Mouse (Mus musculus) liver, postnatal 0 days (tissue): Measurements from ENCODE around the gene Add3.

Experiments used
- CTCF ChIP-seq: sonication (generic); IDR thresholded peaks from 2 replicates; pipeline ENCODE4 v1.5.1; 2016; ENCODE audit warnings: antibody characterized with exemption, low read depth
- EP300 ChIP-seq: IDR thresholded peaks from 2 replicates; pipeline ENCODE4 v1.6.1; 2016; ENCODE audit warnings: antibody characterized with exemption, low read depth, mild to moderate bottlenecking

DNA sequence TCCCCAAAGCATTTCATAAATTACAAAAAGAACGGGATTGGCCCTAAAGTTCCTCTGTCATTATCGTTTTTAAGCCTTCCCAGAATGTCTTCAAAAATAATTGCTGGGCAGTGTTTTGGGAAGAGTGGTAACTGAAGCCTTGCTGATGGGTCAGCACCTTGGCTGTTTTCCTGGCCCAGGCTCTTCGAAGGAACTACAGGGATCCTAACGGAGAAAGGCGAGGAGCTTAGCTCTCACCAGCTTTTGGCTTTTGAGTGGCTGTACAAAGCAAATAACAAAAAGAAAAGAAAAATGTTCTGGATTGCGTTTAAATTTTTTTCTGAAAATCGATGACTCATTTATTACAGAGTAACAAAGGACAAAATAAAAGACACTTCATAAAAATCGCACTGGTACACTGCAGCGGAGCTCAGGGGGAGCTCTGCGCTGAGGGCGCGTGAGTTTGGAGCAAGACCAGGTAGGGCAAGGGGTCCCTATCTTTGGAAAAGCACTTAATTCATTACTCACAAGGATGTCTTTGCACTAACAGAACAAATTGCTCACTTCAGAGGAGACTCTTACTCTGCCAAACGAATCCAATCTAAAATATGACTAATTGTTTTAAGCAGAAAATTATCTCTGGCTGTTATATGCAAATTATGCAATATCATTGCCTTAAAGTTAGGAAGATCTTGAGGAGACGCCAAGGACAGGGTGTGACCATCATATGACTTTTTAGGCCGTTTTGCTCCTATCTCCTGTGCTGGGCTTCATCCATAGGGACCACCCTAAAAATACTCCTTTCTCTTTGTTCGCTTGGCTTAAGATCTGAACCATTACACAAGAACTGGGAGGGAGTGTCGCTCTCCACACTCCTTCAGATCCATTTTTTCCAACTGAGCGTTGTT is 32.6 kb upstream of the Add3 start:
- TF ChIP-seq CTCF: no peak
- no peak for TF ChIP-seq EP300
